Mouse (Mus musculus): Measurements from ENCODE around the gene Furin. TPM values are rescaled to one million over a fixed set of nuclear protein-coding genes. Genes with fewer than 3 reads are reported as not detected.

The Furin gene
- polyA plus RNA-seq, 1 experiment = 56.4 TPM

- Histone ChIP-seq H3K27me3 (ENCODE audit: control insufficient read depth, insufficient read depth, low read length) (no peaks in the 10 kb centered on the region), H3K4me1 (replicated peaks; ENCODE audit: control insufficient read depth, insufficient read depth, low read length) (peaks cover 33% of the 10 kb centered on the region), H3K27ac (ENCODE audit: control insufficient read depth, insufficient read depth, low read length) (no peak overlapping the region), H3K36me3 (ENCODE audit: control insufficient read depth, insufficient read depth, low read length) (no peaks in the 10 kb centered on the region), H3K4me3 (ENCODE audit: control insufficient read depth, insufficient read depth, low read length) (no peak overlapping the region)
- no peak for DNase-seq
- WGBS = 99% methylated on average over 3 of the region's 3 CpGs
- TF ChIP-seq CTCF (IDR thresholded peaks at IDR 0.05; ENCODE audit: borderline replicate concordance, control insufficient read depth, extremely low read depth, insufficient read depth, low read length, poor library complexity) (no peak), POLR2A (IDR thresholded peaks at IDR 0.05; ENCODE audit: control insufficient read depth, extremely low read depth, insufficient read depth, low read length, poor library complexity) (no peak)
These were observed 37.9 kb upstream of the Furin start for GRCm38 (mm10) chr7:80443124-80443523.

- 94% methylated on average over 11 of the region's 11 CpGs for WGBS
These were observed 37.0 kb upstream of the Furin start for GRCm38 (mm10) chr7:80441986-80442904.

GRCm38 (mm10) chr7:80440685-80441084 is 35.4 kb upstream of the Furin start:
- H3K4me1 ChIP-seq (replicated peaks; ENCODE audit: control insufficient read depth, insufficient read depth, low read length) = peaks cover 17% of the 10 kb centered on the region
- H3K36me3 ChIP-seq (ENCODE audit: control insufficient read depth, insufficient read depth, low read length) = no peaks in the 10 kb centered on the region
- H3K4me3 ChIP-seq (ENCODE audit: control insufficient read depth, insufficient read depth, low read length) = no peak overlapping the region
- 82% methylated on average over 4 of the region's 4 CpGs for WGBS
- no peak for DNase-seq
- TF ChIP-seq POLR2A (IDR thresholded peaks at IDR 0.05; ENCODE audit: control insufficient read depth, extremely low read depth, insufficient read depth, low read length, poor library complexity) = no peak
- no peak for TF ChIP-seq CTCF (IDR thresholded peaks at IDR 0.05; ENCODE audit: borderline replicate concordance, control insufficient read depth, extremely low read depth, insufficient read depth, low read length, poor library complexity)
- no peaks in the 10 kb centered on the region for H3K27me3 ChIP-seq (ENCODE audit: control insufficient read depth, insufficient read depth, low read length)
- no peak overlapping the region for H3K27ac ChIP-seq (ENCODE audit: control insufficient read depth, insufficient read depth, low read length)

More at GRCm38 (mm10) chr7:80441986-80442904, 37.0 kb upstream of the Furin start:
- no peak overlapping the region for H3K27ac ChIP-seq (ENCODE audit: control insufficient read depth, insufficient read depth, low read length)
- H3K4me3 ChIP-seq (ENCODE audit: control insufficient read depth, insufficient read depth, low read length) = no peak overlapping the region
- no peaks in the 10 kb centered on the region for H3K27me3 ChIP-seq (ENCODE audit: control insufficient read depth, insufficient read depth, low read length)
- no peak for DNase-seq
- H3K4me1 ChIP-seq (replicated peaks; ENCODE audit: control insufficient read depth, insufficient read depth, low read length) = peaks cover 32% of the 10 kb centered on the region
- TF ChIP-seq CTCF (IDR thresholded peaks at IDR 0.05; ENCODE audit: borderline replicate concordance, control insufficient read depth, extremely low read depth, insufficient read depth, low read length, poor library complexity) (no peak), POLR2A (IDR thresholded peaks at IDR 0.05; ENCODE audit: control insufficient read depth, extremely low read depth, insufficient read depth, low read length, poor library complexity) (no peak)
- H3K36me3 ChIP-seq (ENCODE audit: control insufficient read depth, insufficient read depth, low read length) = no peaks in the 10 kb centered on the region

GRCm38 (mm10) chr7:80439789-80440488 is 34.7 kb upstream of the Furin start:
- H3K4me1 ChIP-seq (replicated peaks; ENCODE audit: control insufficient read depth, insufficient read depth, low read length) = peaks cover 10% of the 10 kb centered on the region
- H3K36me3 ChIP-seq (ENCODE audit: control insufficient read depth, insufficient read depth, low read length) = no peaks in the 10 kb centered on the region
- no peaks in the 10 kb centered on the region for H3K27me3 ChIP-seq (ENCODE audit: control insufficient read depth, insufficient read depth, low read length)
- 72% methylated on average over 10 of the region's 10 CpGs for WGBS
- TF ChIP-seq CTCF (IDR thresholded peaks at IDR 0.05; ENCODE audit: borderline replicate concordance, control insufficient read depth, extremely low read depth, insufficient read depth, low read length, poor library complexity) (no peak), POLR2A (IDR thresholded peaks at IDR 0.05; ENCODE audit: control insufficient read depth, extremely low read depth, insufficient read depth, low read length, poor library complexity) (no peak)
- no peak overlapping the region for H3K27ac ChIP-seq (ENCODE audit: control insufficient read depth, insufficient read depth, low read length)
- DNase-seq = no peak
- H3K4me3 ChIP-seq (ENCODE audit: control insufficient read depth, insufficient read depth, low read length) = no peak overlapping the region

- Histone ChIP-seq H3K4me1 (replicated peaks; ENCODE audit: control insufficient read depth, insufficient read depth, low read length) (peaks cover 3% of the 10 kb centered on the region), H3K4me3 (ENCODE audit: control insufficient read depth, insufficient read depth, low read length) (no peak overlapping the region), H3K27ac (ENCODE audit: control insufficient read depth, insufficient read depth, low read length) (no peak overlapping the region), H3K36me3 (ENCODE audit: control insufficient read depth, insufficient read depth, low read length) (no peaks in the 10 kb centered on the region), H3K27me3 (ENCODE audit: control insufficient read depth, insufficient read depth, low read length) (no peaks in the 10 kb centered on the region)
- WGBS = 80% methylated on average over 15 of the region's 15 CpGs
- DNase-seq = no peak
- TF ChIP-seq CTCF (IDR thresholded peaks at IDR 0.05; ENCODE audit: borderline replicate concordance, control insufficient read depth, extremely low read depth, insufficient read depth, low read length, poor library complexity) (no peak), POLR2A (IDR thresholded peaks at IDR 0.05; ENCODE audit: control insufficient read depth, extremely low read depth, insufficient read depth, low read length, poor library complexity) (no peak)
These were observed 34.0 kb upstream of the Furin start for GRCm38 (mm10) chr7:80439032-80439760.

GRCm38 (mm10) chr7:80436571-80436970 is 31.3 kb upstream of the Furin start:
- H3K4me1 ChIP-seq (replicated peaks; ENCODE audit: control insufficient read depth, insufficient read depth, low read length) = no peaks in the 10 kb centered on the region
- H3K27ac ChIP-seq (ENCODE audit: control insufficient read depth, insufficient read depth, low read length) = no peak overlapping the region
- H3K4me3 ChIP-seq (ENCODE audit: control insufficient read depth, insufficient read depth, low read length) = no peak overlapping the region
- TF ChIP-seq CTCF (IDR thresholded peaks at IDR 0.05; ENCODE audit: borderline replicate concordance, control insufficient read depth, extremely low read depth, insufficient read depth, low read length, poor library complexity) = no peak
- TF ChIP-seq POLR2A (IDR thresholded peaks at IDR 0.05; ENCODE audit: control insufficient read depth, extremely low read depth, insufficient read depth, low read length, poor library complexity) = no peak
- no peaks in the 10 kb centered on the region for H3K27me3 ChIP-seq (ENCODE audit: control insufficient read depth, insufficient read depth, low read length)
- DNase-seq = no peak
- WGBS = 91% methylated on average over 7 of the region's 7 CpGs
- no peaks in the 10 kb centered on the region for H3K36me3 ChIP-seq (ENCODE audit: control insufficient read depth, insufficient read depth, low read length)
